Mouse (Mus musculus) E14TG2a.4 (cell line): ENCODE data around the gene Exoc6b.

Experiments used
- CTCF ChIP-seq: conservative IDR thresholded peaks from 2 replicates; pipeline ENCODE4 v1.5.1; 2014; ENCODE audit warnings: low read length
- NANOG ChIP-seq: IDR thresholded peaks from 2 replicates; pipeline ENCODE4 v1.6.1; 2014; ENCODE audit warnings: borderline replicate concordance, low read length, mixed read lengths
- POU5F1 ChIP-seq: IDR thresholded peaks from 2 replicates; pipeline ENCODE4 v1.6.1; 2014; ENCODE audit warnings: low read length, borderline replicate concordance

GRCm38 (mm10) chr6:84638206-84638605 is 431.1 kb downstream of the Exoc6b start:
- TF ChIP-seq CTCF (no peak), POU5F1 (no peak), NANOG (no peak)
